Mouse (Mus musculus): ENCODE measurements around the gene Pank4.

The Pank4 gene

GRCm38 (mm10) chr4:154943323-154944039 lies 20.4 kb upstream of the Pank4 start:
- no peak for DNase-seq (ENCODE audit: low spot score)

GRCm38 (mm10) chr4:154944121-154944590 lies 19.8 kb upstream of the Pank4 start:
- DNase-seq (ENCODE audit: low spot score), result peak; percentile 80

GRCm38 (mm10) chr4:154946319-154946718 lies 17.6 kb upstream of the Pank4 start:
- peak; percentile 76 for DNase-seq (ENCODE audit: low spot score)

- peak; percentile 53 for DNase-seq (ENCODE audit: low spot score)
Measured at GRCm38 (mm10) chr4:154948066-154948939, 15.6 kb upstream of the Pank4 start.

- DNase-seq (ENCODE audit: low spot score), result no peak
Measured at GRCm38 (mm10) chr4:154948940-154949588, 14.9 kb upstream of the Pank4 start.

GRCm38 (mm10) chr4:154949589-154949982 lies 14.3 kb upstream of the Pank4 start:
- no peak for DNase-seq (ENCODE audit: low spot score)

- no peak for DNase-seq (ENCODE audit: low spot score)
Measured at GRCm38 (mm10) chr4:154952461-154953241, 11.3 kb upstream of the Pank4 start.

GRCm38 (mm10) chr4:154956604-154957003 lies 7.3 kb upstream of the Pank4 start:
- DNase-seq (ENCODE audit: low spot score), result no peak

GRCm38 (mm10) chr4:154957289-154957993 lies 6.5 kb upstream of the Pank4 start:
- no peak for DNase-seq (ENCODE audit: low spot score)

- no peak for DNase-seq (ENCODE audit: low spot score)
Measured at GRCm38 (mm10) chr4:154958171-154958570, 5.8 kb upstream of the Pank4 start.

- DNase-seq (ENCODE audit: low spot score), result no peak
Measured at GRCm38 (mm10) chr4:154958621-154959020, 5.3 kb upstream of the Pank4 start.

GRCm38 (mm10) chr4:154960021-154960689 lies 3.8 kb upstream of the Pank4 start:
- no peak for DNase-seq (ENCODE audit: low spot score)

GRCm38 (mm10) chr4:154960690-154961225 lies 3.2 kb upstream of the Pank4 start, which contains the start of gene Hes5:
Gene Hes5 (plus strand): TSS chr4:154960923.
- no peak for DNase-seq (ENCODE audit: low spot score)

- no peak for DNase-seq (ENCODE audit: low spot score)
Measured at GRCm38 (mm10) chr4:154961226-154961738, 2.6 kb upstream of the Pank4 start.

GRCm38 (mm10) chr4:154961911-154962310 lies 2.0 kb upstream of the Pank4 start:
- no peak for DNase-seq (ENCODE audit: low spot score)

GRCm38 (mm10) chr4:154962683-154963082 lies 1.2 kb upstream of the Pank4 start:
- no peak for DNase-seq (ENCODE audit: low spot score)

- no peak for DNase-seq (ENCODE audit: low spot score)
Measured at GRCm38 (mm10) chr4:154963190-154963836, 610 bp upstream of the Pank4 start.

- DNase-seq (ENCODE audit: low spot score), result no peak
Measured at GRCm38 (mm10) chr4:154964581-154965235, 785 bp downstream of the Pank4 start.

- no peak for DNase-seq (ENCODE audit: low spot score)
Measured at GRCm38 (mm10) chr4:154965856-154966255, 1.9 kb downstream of the Pank4 start.

Data from urinary bladder, postnatal 14 days (tissue).